Mouse (Mus musculus) G1E (cell line): Measurements from ENCODE around the gene Rasgrp2.

Experiments
- CTCF ChIP-seq: IDR thresholded peaks from 2 replicates; pipeline ENCODE4 v1.5.1; 2012; ENCODE audit warnings: low read depth, low read length, inconsistent platforms, mixed read lengths
- GATA1 ChIP-seq: IDR thresholded peaks from 2 replicates; pipeline ENCODE4 v1.6.1; 2012; ENCODE audit warnings: borderline replicate concordance, low read length, inconsistent platforms, mixed read lengths
- TAL1 ChIP-seq: conservative IDR thresholded peaks from 2 replicates; pipeline ENCODE4 v1.6.1; 2012; ENCODE audit warnings: low read depth, low read length, inconsistent platforms, mixed read lengths

DNA sequence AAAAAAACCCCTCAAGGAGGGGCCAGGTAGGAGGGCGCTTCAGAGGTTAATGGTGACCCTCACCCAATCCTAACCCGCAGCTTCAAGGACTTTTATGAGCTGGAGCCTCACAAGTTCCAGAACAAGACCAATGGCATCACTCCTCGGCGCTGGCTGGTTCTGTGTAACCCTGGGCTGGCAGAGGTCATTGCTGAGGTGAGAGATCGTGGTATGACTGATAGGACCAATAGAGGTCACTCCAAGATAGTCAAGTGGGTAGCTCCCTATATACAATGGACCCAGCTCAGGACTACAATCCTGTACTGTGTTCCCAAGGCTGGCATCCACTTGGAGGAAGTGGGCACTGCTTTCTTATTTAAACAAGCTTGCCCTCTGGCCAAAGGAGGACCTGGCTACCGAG lies 8.9 kb upstream of the Rasgrp2 start:
- TF ChIP-seq CTCF (no peak), GATA1 (no peak), TAL1 (no peak)
